Mouse (Mus musculus): ENCODE results near the gene Tenm3.

- TF ChIP-seq GATA2 (IDR thresholded peaks at IDR 0.05; ENCODE audit: borderline replicate concordance, low read depth, low read length) (no peak), CTCF (IDR thresholded peaks at IDR 0.05; ENCODE audit: low read depth, low read length) (no peak), GATA1 (IDR thresholded peaks at IDR 0.05; ENCODE audit: borderline replicate concordance, low read length) (no peak), TAL1 (conservative IDR thresholded peaks at IDR 0.05; ENCODE audit: low read depth, low read length) (no peak)
Measured at GRCm38 (mm10) chr8:48259832-48260231, 583.9 kb downstream of the Tenm3 start.

All from G1E (cell line).